Mouse (Mus musculus): Measurements from ENCODE around the gene Zfyve9. TPM values are rescaled to one million over a fixed set of nuclear protein-coding genes. Genes with fewer than 3 reads are reported as not detected.

Zfyve9 gene
- polyA plus RNA-seq, 1 experiment from 2014 or later: 4.0 TPM

- no peaks in the 10 kb centered on the region for H3K9me3 ChIP-seq (ENCODE audit: low read length)
- H3K27me3 ChIP-seq (replicated peaks; ENCODE audit: insufficient read depth, low read length): no peaks in the 10 kb centered on the region
- H3K4me2 ChIP-seq (replicated peaks; ENCODE audit: low read depth, low read length): no peak overlapping the region
- H3K27ac ChIP-seq (ENCODE audit: low read length): no peak overlapping the region
- no peak for DNase-seq (ENCODE audit: low spot score)
- H3K9ac ChIP-seq (replicated peaks; ENCODE audit: low read depth): no peak overlapping the region
- H3K36me3 ChIP-seq (ENCODE audit: insufficient read depth, low read length): peaks cover 33% of the 10 kb centered on the region; the same call in 1 of the 2 replicates
- H3K4me1 ChIP-seq (ENCODE audit: insufficient read depth, low read depth, low read length): no peaks in the 10 kb centered on the region
- whole genome bisulfite sequencing: 61% methylated on average over 5 of the region's 5 CpGs
- no peak; the same call in 1 of the 2 replicates for ATAC-seq
- TF ChIP-seq EP300 (IDR thresholded peaks at IDR 0.05) (no peak), CTCF (IDR thresholded peaks at IDR 0.05) (no peak)
- H3K4me3 ChIP-seq (ENCODE audit: low read depth, low read length): no peak overlapping the region
Observed at GRCm38 (mm10) chr4:108638752-108639151, 141.8 kb downstream of the Zfyve9 start.

- H3K4me1 ChIP-seq (ENCODE audit: insufficient read depth, low read depth, low read length): no peaks in the 10 kb centered on the region
- WGBS: 91% methylated on average over 3 of the region's 3 CpGs
- H3K27ac ChIP-seq (ENCODE audit: low read length): no peak overlapping the region
- no peak overlapping the region for H3K4me3 ChIP-seq (ENCODE audit: low read depth, low read length)
- ATAC-seq (no peak), DNase-seq (ENCODE audit: low spot score) (no peak)
- no peak overlapping the region for H3K9ac ChIP-seq (replicated peaks; ENCODE audit: low read depth)
- no peak for TF ChIP-seq EP300 (IDR thresholded peaks at IDR 0.05)
- TF ChIP-seq CTCF (IDR thresholded peaks at IDR 0.05): no peak
- H3K9me3 ChIP-seq (ENCODE audit: low read length): no peaks in the 10 kb centered on the region
- H3K4me2 ChIP-seq (replicated peaks; ENCODE audit: low read depth, low read length): no peak overlapping the region
- no peaks in the 10 kb centered on the region for H3K27me3 ChIP-seq (replicated peaks; ENCODE audit: insufficient read depth, low read length)
- peaks cover 41% of the 10 kb centered on the region for H3K36me3 ChIP-seq (ENCODE audit: insufficient read depth, low read length)
Observed at GRCm38 (mm10) chr4:108637721-108638120, 142.9 kb downstream of the Zfyve9 start.

- no peak for DNase-seq (ENCODE audit: low spot score)
- no peaks in the 10 kb centered on the region for H3K9me3 ChIP-seq (ENCODE audit: low read length)
- H3K4me2 ChIP-seq (replicated peaks; ENCODE audit: low read depth, low read length): no peak overlapping the region
- H3K27ac ChIP-seq (ENCODE audit: low read length): no peak overlapping the region
- no peak for ATAC-seq
- H3K4me3 ChIP-seq (ENCODE audit: low read depth, low read length): no peak overlapping the region
- no peak overlapping the region for H3K9ac ChIP-seq (replicated peaks; ENCODE audit: low read depth)
- TF ChIP-seq CTCF (IDR thresholded peaks at IDR 0.05) (no peak), EP300 (IDR thresholded peaks at IDR 0.05) (no peak)
- H3K36me3 ChIP-seq (ENCODE audit: insufficient read depth, low read length): peaks cover 56% of the 10 kb centered on the region
- no peaks in the 10 kb centered on the region for H3K4me1 ChIP-seq (ENCODE audit: insufficient read depth, low read depth, low read length)
- H3K27me3 ChIP-seq (replicated peaks; ENCODE audit: insufficient read depth, low read length): no peaks in the 10 kb centered on the region
Observed at GRCm38 (mm10) chr4:108635101-108635500, 145.5 kb downstream of the Zfyve9 start.

GRCm38 (mm10) chr4:108634696-108635095, 145.9 kb downstream of the Zfyve9 start:
- WGBS: 77% methylated on average over 4 of the region's 4 CpGs
- DNase-seq (ENCODE audit: low spot score): no peak
- no peaks in the 10 kb centered on the region for H3K4me1 ChIP-seq (ENCODE audit: insufficient read depth, low read depth, low read length)
- no peak overlapping the region for H3K4me3 ChIP-seq (ENCODE audit: low read depth, low read length)
- no peak for ATAC-seq
- TF ChIP-seq CTCF (IDR thresholded peaks at IDR 0.05) (no peak), EP300 (IDR thresholded peaks at IDR 0.05) (no peak)
- no peak overlapping the region for H3K27ac ChIP-seq (ENCODE audit: low read length)
- no peaks in the 10 kb centered on the region for H3K9me3 ChIP-seq (ENCODE audit: low read length)
- H3K4me2 ChIP-seq (replicated peaks; ENCODE audit: low read depth, low read length): no peak overlapping the region
- no peak overlapping the region for H3K9ac ChIP-seq (replicated peaks; ENCODE audit: low read depth)
- peaks cover 60% of the 10 kb centered on the region for H3K36me3 ChIP-seq (ENCODE audit: insufficient read depth, low read length)
- no peaks in the 10 kb centered on the region for H3K27me3 ChIP-seq (replicated peaks; ENCODE audit: insufficient read depth, low read length)

GRCm38 (mm10) chr4:108633703-108634102, 146.9 kb downstream of the Zfyve9 start:
- WGBS: 89% methylated on average over 12 of the region's 12 CpGs
- no peak overlapping the region for H3K4me3 ChIP-seq (ENCODE audit: low read depth, low read length)
- no peak overlapping the region for H3K4me2 ChIP-seq (replicated peaks; ENCODE audit: low read depth, low read length)
- no peaks in the 10 kb centered on the region for H3K9me3 ChIP-seq (ENCODE audit: low read length)
- DNase-seq (ENCODE audit: low spot score): no peak
- H3K4me1 ChIP-seq (ENCODE audit: insufficient read depth, low read depth, low read length): no peaks in the 10 kb centered on the region
- H3K27me3 ChIP-seq (replicated peaks; ENCODE audit: insufficient read depth, low read length): no peaks in the 10 kb centered on the region
- no peak overlapping the region for H3K9ac ChIP-seq (replicated peaks; ENCODE audit: low read depth)
- peaks cover 63% of the 10 kb centered on the region for H3K36me3 ChIP-seq (ENCODE audit: insufficient read depth, low read length)
- TF ChIP-seq EP300 (IDR thresholded peaks at IDR 0.05) (no peak), CTCF (IDR thresholded peaks at IDR 0.05) (no peak)
- ATAC-seq: no peak
- H3K27ac ChIP-seq (ENCODE audit: low read length): no peak overlapping the region

- H3K9ac ChIP-seq (replicated peaks; ENCODE audit: low read depth): no peak overlapping the region
- no peaks in the 10 kb centered on the region for H3K4me1 ChIP-seq (ENCODE audit: insufficient read depth, low read depth, low read length)
- no peaks in the 10 kb centered on the region for H3K27me3 ChIP-seq (replicated peaks; ENCODE audit: insufficient read depth, low read length)
- H3K4me3 ChIP-seq (ENCODE audit: low read depth, low read length): no peak overlapping the region
- no peaks in the 10 kb centered on the region for H3K9me3 ChIP-seq (ENCODE audit: low read length)
- no peak overlapping the region for H3K4me2 ChIP-seq (replicated peaks; ENCODE audit: low read depth, low read length)
- peaks cover 67% of the 10 kb centered on the region for H3K36me3 ChIP-seq (ENCODE audit: insufficient read depth, low read length)
- no peak overlapping the region for H3K27ac ChIP-seq (ENCODE audit: low read length)
- ATAC-seq (no peak), DNase-seq (ENCODE audit: low spot score) (no peak)
- TF ChIP-seq CTCF (IDR thresholded peaks at IDR 0.05) (no peak), EP300 (IDR thresholded peaks at IDR 0.05) (no peak)
- 97% methylated on average over 4 of the region's 4 CpGs for WGBS
Observed at GRCm38 (mm10) chr4:108631616-108632015, 149.0 kb downstream of the Zfyve9 start.

GRCm38 (mm10) chr4:108630096-108630495, 150.5 kb downstream of the Zfyve9 start:
- Histone ChIP-seq H3K9ac (replicated peaks; ENCODE audit: low read depth) (no peak overlapping the region), H3K27ac (ENCODE audit: low read length) (no peak overlapping the region), H3K4me2 (replicated peaks; ENCODE audit: low read depth, low read length) (no peak overlapping the region), H3K36me3 (ENCODE audit: insufficient read depth, low read length) (peaks cover 69% of the 10 kb centered on the region), H3K4me1 (ENCODE audit: insufficient read depth, low read depth, low read length) (no peaks in the 10 kb centered on the region), H3K9me3 (ENCODE audit: low read length) (no peaks in the 10 kb centered on the region), H3K4me3 (ENCODE audit: low read depth, low read length) (no peak overlapping the region), H3K27me3 (replicated peaks; ENCODE audit: insufficient read depth, low read length) (no peaks in the 10 kb centered on the region)
- no peak for TF ChIP-seq CTCF (IDR thresholded peaks at IDR 0.05)
- no peak for TF ChIP-seq EP300 (IDR thresholded peaks at IDR 0.05)
- 86% methylated on average over 9 of the region's 9 CpGs for WGBS
- no peak for ATAC-seq
- DNase-seq (ENCODE audit: low spot score): no peak
